ENCODE assay signal across 22 mouse cellular contexts in the genomic region with DNA sequence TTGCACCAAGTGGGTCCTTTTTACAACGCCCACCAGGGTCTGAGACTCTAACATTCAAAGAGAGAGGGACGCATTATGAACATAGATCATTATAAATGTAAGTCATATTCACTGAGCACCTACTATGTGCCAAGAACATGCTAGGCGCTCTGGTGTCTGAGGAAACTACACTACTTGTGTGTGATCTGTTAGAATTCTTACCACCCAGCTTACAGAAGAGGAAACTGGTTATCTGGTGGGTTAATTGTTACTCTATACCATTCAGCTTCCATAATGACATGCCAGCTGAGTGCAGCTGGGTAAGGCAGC. TPM values are rescaled to one million over a fixed set of nuclear protein-coding genes. Genes with fewer than 3 reads are reported as not detected.
DNase-seq lines count a peak whose midpoint lies in the region; ATAC-seq lines count a peak whose summit lies in the region.
"Had no signal": no experiment of that assay in that cellular context is flagged by ENCODE, and none has a peak within 500 bp of the region (broad histone marks: within the 10 kb centered on the region; RNA-seq: fewer than 3 reads in every experiment).

No protein-coding gene starts in this region.

- WGBS in heart, embryonic 10.5 days, result 87% methylated on average over 3 of the region's 3 CpGs
- 80% methylated on average over 3 of the region's 3 CpGs for WGBS in heart, embryonic 16.5 days
- 88% methylated on average over 3 of the region's 3 CpGs for WGBS in neural tube, embryonic 13.5 days
- WGBS in neural tube, embryonic 15.5 days, result 84% methylated on average over 3 of the region's 3 CpGs

- H3K4me2 ChIP-seq in heart, embryonic 16.5 days (ENCODE audit: low read depth, low read length), result no peak overlapping the region
- H3K4me2 ChIP-seq in neural tube, embryonic 13.5 days, result no peak overlapping the region
- H3K4me2 ChIP-seq in neural tube, embryonic 15.5 days, result no peak overlapping the region

- no peak overlapping the region for H3K4me3 ChIP-seq in heart, embryonic 10.5 days
- no peak overlapping the region for H3K4me3 ChIP-seq in heart, embryonic 16.5 days (ENCODE audit: low read length)
- H3K4me3 ChIP-seq in neural tube, embryonic 13.5 days, result no peak overlapping the region
- H3K4me3 ChIP-seq in neural tube, embryonic 15.5 days (replicated peaks), result no peak overlapping the region
- H3K4me3 ChIP-seq: forebrain, embryonic 12.5 days; hindbrain, embryonic 10.5 days had no signal

- H3K4me1 ChIP-seq in heart, embryonic 10.5 days, result peaks cover 33% of the 10 kb centered on the region
- H3K4me1 ChIP-seq in heart, embryonic 16.5 days (ENCODE audit: control insufficient read depth, insufficient read depth, low read length), result peaks cover 17% of the 10 kb centered on the region
- H3K4me1 ChIP-seq in neural tube, embryonic 13.5 days (replicated peaks), result peaks cover 3% of the 10 kb centered on the region; the same call in 1 of the 2 replicates
- H3K4me1 ChIP-seq in neural tube, embryonic 15.5 days, result peaks cover 4% of the 10 kb centered on the region
- H3K4me1 ChIP-seq: embryonic facial prominence, embryonic 12.5 days had no signal

- H3K9me3 ChIP-seq in heart, embryonic 10.5 days, result no peaks in the 10 kb centered on the region
- H3K9me3 ChIP-seq in heart, embryonic 16.5 days (replicated peaks; ENCODE audit: control insufficient read depth, low read length), result no peaks in the 10 kb centered on the region
- H3K9me3 ChIP-seq in neural tube, embryonic 13.5 days, result no peaks in the 10 kb centered on the region
- no peaks in the 10 kb centered on the region for H3K9me3 ChIP-seq in neural tube, embryonic 15.5 days (replicated peaks)
- H3K9me3 ChIP-seq: embryonic facial prominence, embryonic 12.5 days; forebrain, embryonic 12.5 days; hindbrain, embryonic 10.5 days had no signal

- ATAC-seq in heart, embryonic 16.5 days (replicated peaks; ENCODE audit: extremely low read depth, insufficient read depth, low FRiP score), result no peak
- ATAC-seq in neural tube, embryonic 13.5 days (ENCODE audit: low read depth), result peak; percentile 5; the same call in 1 of the 2 replicates
- no peak for ATAC-seq in neural tube, embryonic 15.5 days (ENCODE audit: low FRiP score)

- H3K36me3 ChIP-seq in heart, embryonic 10.5 days, result no peaks in the 10 kb centered on the region
- H3K36me3 ChIP-seq in heart, embryonic 16.5 days (ENCODE audit: control insufficient read depth, insufficient read depth), result no peaks in the 10 kb centered on the region
- no peaks in the 10 kb centered on the region for H3K36me3 ChIP-seq in neural tube, embryonic 13.5 days
- no peaks in the 10 kb centered on the region for H3K36me3 ChIP-seq in neural tube, embryonic 15.5 days
- H3K36me3 ChIP-seq: embryonic facial prominence, embryonic 12.5 days; forebrain, embryonic 12.5 days; hindbrain, embryonic 10.5 days had no signal

- intact Hi-C loops in heart, postnatal 25 days (cut with DNase I), result no loop called here

- 0 out of 2 replicates have a peak overlapping the region, but pooled peaks have one; percentile 2 for H3K27ac ChIP-seq in heart, embryonic 10.5 days
- no peak overlapping the region for H3K27ac ChIP-seq in heart, embryonic 16.5 days (ENCODE audit: low read length)
- H3K27ac ChIP-seq in neural tube, embryonic 13.5 days (replicated peaks), result no peak overlapping the region
- no peak overlapping the region for H3K27ac ChIP-seq in neural tube, embryonic 15.5 days (replicated peaks)
- H3K27ac ChIP-seq: embryonic facial prominence, embryonic 12.5 days; forebrain, embryonic 12.5 days; hindbrain, embryonic 10.5 days had no signal

- DNase-seq in heart, embryonic 10.5 days (ENCODE audit: low spot score), result no peak
- DNase-seq in heart, postnatal 25 days (ENCODE audit: low spot score), result no peak
- no peak for DNase-seq in heart, adult 9 months (ENCODE audit: low spot score in 2 of 2)
- no peak for DNase-seq in right cerebral cortex, postnatal 14 days

- H3K27me3 ChIP-seq in heart, embryonic 10.5 days (ENCODE audit: insufficient read depth, poor library complexity, severe bottlenecking), result peaks cover 6% of the 10 kb centered on the region; the same call in 1 of the 2 replicates
- H3K27me3 ChIP-seq in heart, embryonic 16.5 days (ENCODE audit: control insufficient read depth, insufficient read depth, low read length), result peaks cover 3% of the 10 kb centered on the region; the same call in 1 of the 2 replicates
- H3K27me3 ChIP-seq in neural tube, embryonic 13.5 days, result peaks cover 5% of the 10 kb centered on the region; the same call in 1 of the 2 replicates
- H3K27me3 ChIP-seq in neural tube, embryonic 15.5 days (replicated peaks), result peaks cover 5% of the 10 kb centered on the region; the same call in 1 of the 2 replicates

- 0 out of 2 replicates have a peak overlapping the region, but pooled peaks have one; percentile 7 for H3K9ac ChIP-seq in heart, embryonic 16.5 days (ENCODE audit: low read length)
- no peak overlapping the region for H3K9ac ChIP-seq in neural tube, embryonic 13.5 days
- H3K9ac ChIP-seq in neural tube, embryonic 15.5 days (replicated peaks), result no peak overlapping the region
- H3K9ac ChIP-seq: embryonic facial prominence, embryonic 12.5 days had no signal

RNA-seq across cellular contexts. Expression of a gene that starts 6.7 kb away (rescaled TPM):
- 0.11 and 0.44 TPM in 2 replicates for polyA plus RNA-seq in heart, embryonic 10.5 days (2016; fragmentation: Nextera tagmentation; extraction: Ambion mirVana)
- not detected for total RNA-seq in heart, postnatal 25 days (2021)
- 0.11 TPM in 1 of 2 replicates, not detected in the other for polyA plus RNA-seq in heart, embryonic 16.5 days (2015; fragmentation: Nextera tagmentation; extraction: Ambion mirVana)
- polyA plus RNA-seq in neural tube, embryonic 13.5 days (2015; fragmentation: Nextera tagmentation; extraction: Ambion mirVana), result not detected in 2 replicates
- polyA plus RNA-seq in neural tube, embryonic 15.5 days (2015; fragmentation: Nextera tagmentation; extraction: Ambion mirVana), result 0.33 TPM in 1 of 2 replicates, not detected in the other
- total RNA-seq: adrenal gland, adult 2 months; adrenal gland, postnatal 36 days; common myeloid progenitor, adult 5-6 weeks; heart, adult 18-20 months had no signal
- polyA plus RNA-seq: C2C12; forebrain, embryonic 12.5 days; forebrain, embryonic 16.5 days; heart, postnatal 0 days; inflammation-experienced regulatory T-cells, adult 6 months; intestine, postnatal 0 days had no signal

RNA-seq across cellular contexts. Expression of a gene that starts 10.5 kb away (rescaled TPM):
- polyA plus RNA-seq in heart, embryonic 10.5 days (2016; fragmentation: Nextera tagmentation; extraction: Ambion mirVana), result 0.93 and 1.3 TPM in 2 replicates
- 1 to 10 TPM in 1 of 2 experiments, under 1 TPM in 1; 0.60 to 1.5 TPM for total RNA-seq in heart, postnatal 25 days (2021)
- 0.34 and 0.49 TPM in 2 replicates for polyA plus RNA-seq in heart, embryonic 16.5 days (2015; fragmentation: Nextera tagmentation; extraction: Ambion mirVana)
- polyA plus RNA-seq in neural tube, embryonic 13.5 days (2015; fragmentation: Nextera tagmentation; extraction: Ambion mirVana), result not detected in 2 replicates
- 0.27 TPM in 1 of 2 replicates, not detected in the other for polyA plus RNA-seq in neural tube, embryonic 15.5 days (2015; fragmentation: Nextera tagmentation; extraction: Ambion mirVana)
- total RNA-seq: adrenal gland, adult 2 months; adrenal gland, postnatal 36 days; common myeloid progenitor, adult 5-6 weeks had no signal
- polyA plus RNA-seq: adrenal gland, adult 2 months; C2C12; embryonic facial prominence, embryonic 12.5 days; forebrain, embryonic 12.5 days; forebrain, embryonic 16.5 days; hindbrain, embryonic 10.5 days; hindbrain, embryonic 16.5 days; inflammation-experienced regulatory T-cells, adult 6 months; intestine, postnatal 0 days had no signal

RNA-seq across cellular contexts. Expression of a gene that starts 15.3 kb away (rescaled TPM):
- 61.5 and 132 TPM in 2 replicates for polyA plus RNA-seq in heart, embryonic 10.5 days (2016; fragmentation: Nextera tagmentation; extraction: Ambion mirVana)
- 1,000 to 10,000 TPM; 1,043 to 1,140 TPM for total RNA-seq in heart, postnatal 25 days (2021)
- 224 and 293 TPM in 2 replicates for polyA plus RNA-seq in heart, embryonic 16.5 days (2015; fragmentation: Nextera tagmentation; extraction: Ambion mirVana)
- not detected in 2 replicates for polyA plus RNA-seq in neural tube, embryonic 13.5 days (2015; fragmentation: Nextera tagmentation; extraction: Ambion mirVana)
- 0.31 and 1.0 TPM in 2 replicates for polyA plus RNA-seq in neural tube, embryonic 15.5 days (2015; fragmentation: Nextera tagmentation; extraction: Ambion mirVana)
- total RNA-seq: common myeloid progenitor, adult 5-6 weeks had no signal
- polyA plus RNA-seq: embryonic facial prominence, embryonic 12.5 days; forebrain, embryonic 12.5 days; forebrain, embryonic 16.5 days; hindbrain, embryonic 10.5 days; inflammation-experienced regulatory T-cells, adult 6 months had no signal

RNA-seq across cellular contexts. Expression of a gene that starts 30.6 kb away (rescaled TPM):
- not detected in 2 replicates for polyA plus RNA-seq in heart, embryonic 10.5 days (2016; fragmentation: Nextera tagmentation; extraction: Ambion mirVana)
- 1 to 10 TPM in 1 of 2 experiments, under 1 TPM in 1; 0.50 to 1.5 TPM for total RNA-seq in heart, postnatal 25 days (2021)
- not detected in 2 replicates for polyA plus RNA-seq in heart, embryonic 16.5 days (2015; fragmentation: Nextera tagmentation; extraction: Ambion mirVana)
- not detected in 2 replicates for polyA plus RNA-seq in neural tube, embryonic 13.5 days (2015; fragmentation: Nextera tagmentation; extraction: Ambion mirVana)
- polyA plus RNA-seq in neural tube, embryonic 15.5 days (2015; fragmentation: Nextera tagmentation; extraction: Ambion mirVana), result 0.27 and 0.58 TPM in 2 replicates
- total RNA-seq: adrenal gland, postnatal 36 days; common myeloid progenitor, adult 5-6 weeks; gastrocnemius, postnatal 10 days; gastrocnemius, postnatal 4 days had no signal
- polyA plus RNA-seq: C2C12; embryonic facial prominence, embryonic 12.5 days; forebrain, embryonic 12.5 days; forebrain, embryonic 16.5 days; heart, postnatal 0 days; hindbrain, embryonic 10.5 days; inflammation-experienced regulatory T-cells, adult 6 months; intestine, postnatal 0 days had no signal

RNA-seq across cellular contexts. Expression of a gene that starts 37.2 kb away (rescaled TPM):
- 0.62 and 1.2 TPM in 2 replicates for polyA plus RNA-seq in heart, embryonic 10.5 days (2016; fragmentation: Nextera tagmentation; extraction: Ambion mirVana)
- total RNA-seq in heart, postnatal 25 days (2021), result under 1 TPM; 0.42 to 0.73 TPM
- polyA plus RNA-seq in heart, embryonic 16.5 days (2015; fragmentation: Nextera tagmentation; extraction: Ambion mirVana), result 0.58 and 0.87 TPM in 2 replicates
- 12.6 and 14.2 TPM in 2 replicates for polyA plus RNA-seq in neural tube, embryonic 13.5 days (2015; fragmentation: Nextera tagmentation; extraction: Ambion mirVana)
- polyA plus RNA-seq in neural tube, embryonic 15.5 days (2015; fragmentation: Nextera tagmentation; extraction: Ambion mirVana), result 35.2 and 42.5 TPM in 2 replicates
- total RNA-seq: common myeloid progenitor, adult 5-6 weeks had no signal
- polyA plus RNA-seq: inflammation-experienced regulatory T-cells, adult 6 months had no signal

Comparison
In these comparisons a context has a peak if more than half of its experiments do, and no peak if none do; other contexts are left out.
1. RNA of a gene that starts 15.3 kb away (polyA plus RNA-seq): 224 to 293 TPM in heart, embryonic 16.5 days and 61.5 to 132 TPM in heart, embryonic 10.5 days; 0.31 to 1.0 TPM in neural tube, embryonic 15.5 days and not detected in neural tube, embryonic 13.5 days; every median in the first group is over 10 times any median in the second.